Mouse (Mus musculus): ENCODE results near the gene Frrs1.
"Not testable (repeated sequence)": the region's sequence is repeated elsewhere in the genome, so short reads cannot be mapped to it uniquely, and the experiment has no call there.

Frrs1 gene

DNA sequence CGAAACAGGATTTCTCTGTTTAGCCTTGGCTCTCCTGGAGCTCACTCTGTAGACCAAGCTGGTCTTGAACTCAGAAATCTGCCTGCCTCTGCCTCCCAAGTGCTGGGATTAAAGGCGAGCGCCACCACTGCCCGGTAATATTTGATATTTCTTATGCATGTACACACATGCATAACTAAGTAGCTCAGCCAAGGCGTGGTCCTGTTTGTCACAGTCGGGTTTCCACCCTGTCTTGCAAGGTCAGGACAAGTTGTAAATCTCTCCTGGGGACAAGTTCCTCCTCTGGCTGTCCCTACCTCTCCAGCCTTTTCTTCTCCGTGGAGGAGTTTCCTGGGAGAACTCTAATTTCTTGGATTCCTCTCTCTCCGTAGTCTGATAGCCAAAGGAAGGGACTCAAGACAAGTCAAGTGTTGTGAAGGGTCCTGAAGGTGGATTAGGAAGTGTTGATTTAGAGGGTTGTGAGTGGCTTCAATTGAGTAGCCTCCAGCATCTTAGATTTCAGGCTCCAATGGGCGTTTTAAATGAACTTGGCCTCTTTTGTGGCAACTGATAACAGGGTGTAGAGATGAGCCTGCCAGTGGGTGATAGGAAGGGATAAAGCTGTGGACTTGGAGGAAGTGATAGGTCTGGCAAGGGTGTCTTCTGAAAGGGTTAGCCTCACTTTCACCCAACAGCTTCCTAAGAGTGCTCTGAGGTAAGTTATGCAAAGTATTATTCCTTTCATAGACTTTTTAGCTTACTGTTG is at the start of gene Frrs1:
Frrs1 (plus strand) TSS at position 524 of the 745 bp plus-strand sequence.
- in situ Hi-C loops (cut with MboI, MseI), result no loop called here

DNA sequence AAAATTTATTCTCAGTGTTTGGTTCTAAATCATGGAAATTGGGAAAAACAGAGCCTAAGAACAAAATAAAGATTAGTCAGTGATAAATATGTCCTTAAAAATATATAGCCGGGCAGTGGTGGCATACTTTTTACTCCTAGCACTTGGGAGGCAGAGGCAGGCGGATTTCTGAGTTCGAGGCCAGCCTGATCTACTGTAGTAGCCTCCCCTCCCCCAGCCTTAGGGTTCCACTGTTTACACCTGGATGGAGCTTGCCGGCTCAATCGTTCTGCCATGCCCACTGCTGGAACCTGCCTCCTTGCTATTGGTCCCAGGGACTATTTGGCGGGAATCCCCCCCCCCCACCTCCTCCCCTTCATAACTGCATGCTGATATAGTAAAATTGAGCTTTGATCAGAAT is 48.9 kb upstream of the Frrs1 start:
- in situ Hi-C loops (cut with MboI, MseI), result not testable (repeated sequence)

DNA sequence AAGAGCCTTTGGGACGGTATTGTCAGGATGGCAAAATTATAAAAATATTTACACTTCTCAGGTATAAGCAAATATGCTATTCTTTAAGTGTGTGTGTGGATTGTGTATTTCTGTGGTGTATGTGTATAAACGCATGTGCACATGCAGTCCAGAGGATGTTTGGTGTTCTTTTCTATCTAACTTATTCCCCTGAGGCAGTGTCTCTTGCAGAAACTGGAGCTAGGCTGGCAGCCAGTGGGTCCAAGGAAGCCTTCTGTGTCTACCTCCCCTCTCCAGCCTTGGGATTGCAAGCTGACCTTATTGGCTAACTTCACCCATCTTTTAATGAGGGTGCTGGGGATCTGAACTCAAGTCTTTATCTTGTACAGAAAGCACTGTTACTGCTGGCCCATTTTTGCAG is 46.3 kb upstream of the Frrs1 start:
- in situ Hi-C loops (cut with MboI, MseI), result no loop called here

DNA sequence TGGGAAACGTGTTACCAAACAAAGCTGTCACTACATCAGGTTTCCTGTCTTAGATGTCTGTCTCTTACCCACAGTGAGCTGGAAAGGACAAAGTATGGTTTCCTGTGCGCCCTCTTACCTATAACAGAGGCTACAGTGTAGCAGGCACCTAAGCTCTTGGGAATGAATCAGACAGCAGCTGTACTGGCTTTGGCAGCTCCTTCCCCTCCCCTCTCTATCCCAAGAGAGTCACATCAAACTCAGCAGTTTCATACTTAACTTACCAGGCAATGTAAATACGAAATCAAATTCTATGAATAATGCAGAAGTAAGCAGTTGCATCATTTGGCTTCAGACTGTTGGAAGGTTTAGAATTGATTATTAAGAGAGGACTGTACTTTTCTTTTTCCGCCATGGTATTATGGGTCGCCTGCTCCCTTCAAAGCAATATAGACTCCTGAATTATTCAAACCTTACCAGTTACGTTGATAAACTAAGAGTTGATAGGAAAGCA is 43.9 kb upstream of the Frrs1 start:
- in situ Hi-C loops (cut with MboI, MseI), result no loop called here

DNA sequence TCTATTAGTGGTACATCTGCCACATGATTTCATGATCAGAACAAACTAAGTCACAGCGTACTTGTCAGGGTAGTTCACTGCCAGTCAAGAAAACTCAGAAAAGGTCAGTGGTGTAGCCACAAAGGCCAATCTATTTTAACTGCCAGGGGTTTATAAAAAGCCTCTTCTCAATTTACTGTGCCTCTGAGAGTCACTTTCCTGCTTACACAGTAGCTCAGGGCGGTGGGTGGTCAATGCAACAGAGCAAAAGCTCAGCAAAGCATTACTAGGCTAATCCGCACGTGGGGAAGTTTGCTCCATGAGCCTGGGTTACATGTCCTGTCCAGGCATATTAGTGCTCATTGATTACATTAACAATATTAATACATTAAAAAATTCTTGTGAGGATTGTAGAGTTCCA is 43.3 kb upstream of the Frrs1 start:
- in situ Hi-C loops (cut with MboI, MseI), result no loop called here

DNA sequence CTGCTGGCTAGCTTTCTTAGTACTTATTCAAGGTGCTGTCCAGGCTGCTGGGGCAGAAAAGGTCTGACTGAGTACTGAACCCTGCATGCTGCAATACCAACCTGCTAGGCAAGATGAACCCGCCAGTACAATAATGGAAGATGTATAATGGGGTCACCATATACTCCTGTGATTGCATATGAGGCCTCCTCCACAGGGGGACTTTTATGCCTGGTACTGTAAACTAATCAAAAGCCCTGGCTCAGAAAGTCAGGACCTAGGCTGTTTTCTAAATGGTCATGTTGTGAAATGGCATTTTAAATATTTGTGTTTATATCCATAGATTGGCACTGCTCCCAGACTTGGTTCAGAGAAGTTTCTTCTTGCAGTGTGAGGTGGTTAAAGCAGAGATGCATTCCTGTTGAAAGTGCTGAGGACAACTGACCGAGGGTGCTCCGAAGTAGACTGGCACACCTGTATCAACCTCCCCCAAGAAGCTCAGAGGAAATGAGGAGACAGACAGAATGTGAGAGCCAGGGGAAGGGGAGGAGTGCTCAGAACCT is 42.5 kb upstream of the Frrs1 start:
- in situ Hi-C loops (cut with MboI, MseI), result no loop called here

DNA sequence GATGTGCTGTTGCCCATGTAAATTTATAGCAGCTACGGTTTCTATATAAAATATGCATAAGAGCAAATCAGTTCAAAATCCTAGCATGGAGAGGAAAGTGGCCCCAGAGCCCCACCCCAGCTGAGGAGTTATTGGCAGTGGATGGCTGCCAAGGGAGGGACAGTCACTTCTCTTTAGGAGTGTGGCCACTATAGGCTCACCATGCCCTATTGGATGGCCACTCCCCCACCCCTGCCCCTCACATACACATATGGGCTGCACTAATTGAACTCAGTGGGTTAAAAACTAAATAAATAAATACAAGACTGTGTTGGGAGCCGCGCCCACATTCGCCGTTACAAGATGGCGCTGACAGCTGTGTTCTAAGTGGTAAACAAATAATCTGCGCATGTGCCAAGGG is 42.0 kb upstream of the Frrs1 start:
- in situ Hi-C loops (cut with MboI, MseI), result no loop called here

DNA sequence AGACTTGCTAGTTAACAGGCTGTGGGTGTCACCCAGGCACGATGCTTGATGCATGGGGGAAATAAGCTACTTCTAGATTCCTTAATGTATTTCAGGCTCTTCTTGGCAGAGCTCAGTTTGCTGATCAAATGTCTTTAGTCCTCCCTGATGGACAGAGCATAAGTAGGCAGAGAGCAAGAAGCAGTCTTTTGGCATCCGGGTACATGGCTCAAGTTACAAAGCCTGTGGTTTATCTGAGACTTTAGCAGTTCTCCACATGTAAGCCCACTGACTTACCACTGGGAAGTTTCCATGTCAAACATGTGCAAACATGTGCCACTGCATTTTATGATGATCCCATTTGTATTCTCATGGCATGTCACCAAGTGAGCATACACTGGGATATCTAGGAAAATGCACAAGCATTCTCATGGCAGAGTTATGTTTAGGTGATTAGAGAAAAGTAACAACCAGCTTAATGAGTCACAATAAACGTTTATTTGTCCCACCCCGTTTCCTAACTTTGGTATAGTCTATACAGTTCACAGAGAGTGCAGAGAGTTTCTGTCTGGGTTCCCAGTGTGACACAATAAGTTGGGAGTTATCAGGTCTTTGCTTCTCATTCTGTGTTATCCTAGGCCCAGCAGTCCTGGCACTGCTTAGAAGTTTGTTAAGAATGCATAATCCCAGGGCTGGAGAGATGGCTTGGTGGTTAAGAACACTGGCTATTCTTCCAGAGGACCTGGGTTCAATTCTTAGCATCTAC is 32.6 kb upstream of the Frrs1 start:
- in situ Hi-C loops (cut with MboI, MseI), result no loop called here

DNA sequence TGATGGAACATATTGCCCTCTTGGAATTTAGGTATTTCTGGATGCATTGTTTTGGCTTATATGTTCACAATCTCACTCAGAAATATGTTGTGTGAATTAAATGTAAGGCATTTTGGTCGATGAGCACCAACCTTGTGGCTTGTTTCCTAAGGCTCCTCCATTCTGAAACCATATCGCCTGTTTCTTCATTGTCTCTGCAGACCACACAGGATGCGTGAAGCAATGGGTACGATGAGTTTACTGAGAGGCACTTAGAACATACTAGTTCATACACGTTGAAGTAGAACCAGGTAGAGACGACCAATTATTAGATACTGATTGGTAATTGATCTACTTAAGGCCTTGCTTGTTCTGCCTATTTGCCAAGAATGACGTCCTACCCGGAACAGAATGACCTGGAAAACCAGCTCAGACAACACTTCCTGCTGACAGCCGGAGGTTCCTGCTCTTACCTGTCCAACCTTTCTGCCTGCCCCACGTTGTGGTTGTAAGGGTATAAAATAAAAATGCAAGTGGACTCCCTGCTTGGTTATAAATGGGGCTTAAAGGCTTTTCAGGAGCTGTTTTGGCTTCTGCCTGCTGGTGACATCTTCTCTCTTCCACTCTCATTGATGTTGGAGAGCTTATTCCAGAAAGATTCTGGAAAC is 29.9 kb upstream of the Frrs1 start:
- in situ Hi-C loops (cut with MboI, MseI), result no loop called here

DNA sequence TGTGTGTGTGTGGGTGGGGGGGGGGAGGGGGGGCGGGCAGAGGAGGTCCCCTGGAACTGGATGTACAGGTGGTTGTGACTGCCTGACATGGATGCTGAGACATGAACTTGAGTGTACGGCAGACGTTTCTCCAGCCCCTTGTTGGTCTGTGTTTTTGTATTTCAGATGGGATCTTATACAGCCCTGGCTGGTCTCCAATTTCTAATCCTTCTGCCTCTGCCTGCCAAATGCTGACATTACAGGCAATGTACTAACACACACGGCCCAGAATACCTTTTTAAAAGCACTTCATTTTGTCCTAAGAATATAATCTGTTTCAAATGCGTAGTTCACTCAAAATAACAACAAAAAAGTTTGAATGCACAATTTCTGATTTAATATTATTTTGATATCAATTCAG is 27.9 kb upstream of the Frrs1 start:
- in situ Hi-C loops (cut with MboI, MseI), result no loop called here

DNA sequence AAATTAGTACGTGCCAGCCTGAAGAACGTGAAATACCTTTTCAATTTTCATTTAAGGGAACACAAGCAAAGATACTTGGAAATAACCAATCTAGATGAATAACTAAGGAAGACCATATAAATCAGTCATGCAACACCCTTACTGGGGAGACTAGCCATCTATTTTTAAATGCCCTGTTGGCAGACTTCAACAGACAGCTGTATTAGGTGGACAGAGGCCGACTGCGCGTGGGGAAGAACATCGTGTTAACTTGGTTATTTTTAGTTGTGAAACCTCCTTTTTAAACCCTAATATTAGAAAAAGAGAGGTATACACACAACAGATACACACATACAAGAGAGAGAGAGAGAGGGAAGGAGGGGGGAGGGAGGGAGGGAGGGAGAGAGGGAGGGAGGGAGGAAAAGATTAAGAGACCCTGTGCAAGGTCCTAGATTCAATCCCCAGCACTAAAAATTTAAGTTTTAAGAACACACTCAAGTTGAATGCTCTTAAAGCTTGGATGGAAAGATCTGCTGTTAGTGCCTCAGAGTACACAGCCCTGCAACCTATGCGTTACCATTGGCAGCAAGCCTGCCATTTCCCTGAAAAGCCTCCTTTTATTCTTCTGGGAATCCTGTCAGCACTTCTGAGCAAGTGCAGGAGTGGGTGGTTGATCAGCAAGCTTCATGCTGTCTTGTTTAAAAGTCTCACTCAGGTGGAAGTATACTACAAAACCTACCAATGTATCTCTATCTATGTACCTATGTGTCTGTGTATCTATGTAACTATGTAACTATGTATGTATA is 26.5 kb upstream of the Frrs1 start:
- in situ Hi-C loops (cut with MboI, MseI), result no loop called here

DNA sequence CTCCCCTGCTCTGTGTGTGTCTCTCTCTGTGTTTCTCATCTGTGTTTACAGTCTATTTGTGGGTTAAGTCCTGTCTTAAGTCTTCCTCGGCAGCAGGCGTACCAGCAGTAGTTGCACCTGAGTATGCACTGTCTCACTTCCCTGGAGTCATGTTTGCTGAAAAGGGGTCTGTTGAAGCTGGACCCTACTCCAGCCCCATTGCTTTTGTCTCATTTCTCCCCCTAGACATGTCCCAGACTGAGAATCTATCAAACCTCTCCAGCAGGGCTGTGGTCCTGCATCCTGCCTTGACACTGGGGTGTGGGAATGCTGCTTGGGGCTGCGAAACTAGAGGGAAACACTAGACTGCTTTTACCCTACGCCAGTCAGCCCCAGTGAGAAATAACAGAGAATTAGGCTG is 25.8 kb upstream of the Frrs1 start:
- in situ Hi-C loops (cut with MboI, MseI), result no loop called here

DNA sequence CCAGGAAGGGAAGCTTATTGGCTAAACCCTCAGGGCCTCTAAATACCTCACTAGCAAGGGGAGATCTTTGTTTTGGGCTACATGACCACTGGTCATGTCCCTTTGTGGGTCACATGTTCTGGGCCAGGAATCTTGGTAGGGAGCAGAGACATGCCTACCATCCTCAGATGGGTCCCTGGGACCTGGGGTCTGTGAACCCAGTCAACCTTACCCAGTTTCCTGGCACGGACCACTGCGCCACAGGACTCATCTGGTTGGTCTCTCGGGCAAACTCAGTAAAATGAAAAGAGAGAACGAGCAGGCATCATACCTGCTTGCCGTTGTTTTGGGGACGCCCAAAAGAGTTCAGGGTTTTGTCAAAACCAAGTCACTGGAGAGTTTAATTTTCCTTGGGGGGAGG is 25.0 kb upstream of the Frrs1 start:
- in situ Hi-C loops (cut with MboI, MseI), result no loop called here

DNA sequence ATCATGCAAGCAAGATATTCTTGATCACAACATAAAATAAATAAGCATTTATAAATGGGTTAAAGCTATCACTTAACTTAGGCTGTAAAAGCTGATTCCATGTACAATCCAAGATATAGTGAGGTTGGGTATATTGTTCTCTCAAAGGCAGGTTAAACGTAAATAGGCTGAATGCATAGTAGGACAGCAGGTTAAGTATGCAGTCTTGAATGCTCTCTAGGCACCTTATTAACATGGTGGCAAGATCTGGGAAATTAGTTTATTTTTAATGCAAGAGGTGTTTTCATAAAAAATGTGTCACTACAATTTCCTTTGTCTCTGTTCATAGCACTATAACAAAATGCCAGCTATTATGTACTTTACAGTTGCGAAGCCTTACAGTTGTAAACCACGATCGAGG is 23.9 kb upstream of the Frrs1 start:
- in situ Hi-C loops (cut with MboI, MseI), result no loop called here

DNA sequence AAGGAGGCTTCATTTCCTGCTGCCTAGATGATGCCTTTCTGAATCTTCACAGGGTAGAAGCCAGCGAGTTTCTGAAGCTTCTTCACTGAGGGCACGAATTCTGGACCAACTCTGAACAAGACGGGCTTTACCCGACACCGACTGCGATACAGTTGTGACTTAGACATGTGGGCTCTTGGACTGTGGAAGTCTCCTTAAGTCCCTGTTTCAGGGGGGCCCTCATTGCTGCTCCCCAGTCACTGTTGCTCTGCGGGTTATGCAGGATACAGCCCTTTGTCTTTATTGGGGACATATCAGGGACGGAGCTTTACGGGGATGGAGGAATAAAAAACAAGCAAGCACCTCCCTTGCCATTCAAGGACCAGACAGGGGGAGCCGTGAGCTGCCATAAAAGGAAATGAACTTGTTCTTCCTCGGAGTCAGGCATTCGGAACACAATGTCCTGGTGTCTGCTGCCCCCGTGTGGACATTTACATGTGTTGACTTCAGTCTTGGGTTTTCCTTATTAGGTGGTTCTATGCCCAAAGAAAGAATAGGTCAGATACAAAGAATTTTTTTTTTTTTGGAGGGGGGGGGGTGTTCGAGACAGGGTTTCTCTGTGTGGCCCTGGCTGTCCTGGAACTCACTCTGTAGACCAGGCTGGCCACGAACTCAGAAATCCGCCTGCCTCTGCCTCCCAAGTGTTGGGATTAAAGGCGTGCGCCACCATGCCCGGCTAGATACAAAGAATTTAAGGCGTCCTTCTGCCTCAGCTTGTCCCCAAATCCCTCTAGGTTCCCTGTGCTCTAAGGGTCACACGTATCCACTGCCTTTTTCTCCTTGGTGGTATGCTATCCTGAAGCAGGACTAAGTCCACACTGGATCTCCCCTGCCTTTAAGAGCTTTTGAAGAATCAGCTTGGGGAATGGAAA is 23.2 kb upstream of the Frrs1 start:
- in situ Hi-C loops (cut with MboI, MseI), result no loop called here

DNA sequence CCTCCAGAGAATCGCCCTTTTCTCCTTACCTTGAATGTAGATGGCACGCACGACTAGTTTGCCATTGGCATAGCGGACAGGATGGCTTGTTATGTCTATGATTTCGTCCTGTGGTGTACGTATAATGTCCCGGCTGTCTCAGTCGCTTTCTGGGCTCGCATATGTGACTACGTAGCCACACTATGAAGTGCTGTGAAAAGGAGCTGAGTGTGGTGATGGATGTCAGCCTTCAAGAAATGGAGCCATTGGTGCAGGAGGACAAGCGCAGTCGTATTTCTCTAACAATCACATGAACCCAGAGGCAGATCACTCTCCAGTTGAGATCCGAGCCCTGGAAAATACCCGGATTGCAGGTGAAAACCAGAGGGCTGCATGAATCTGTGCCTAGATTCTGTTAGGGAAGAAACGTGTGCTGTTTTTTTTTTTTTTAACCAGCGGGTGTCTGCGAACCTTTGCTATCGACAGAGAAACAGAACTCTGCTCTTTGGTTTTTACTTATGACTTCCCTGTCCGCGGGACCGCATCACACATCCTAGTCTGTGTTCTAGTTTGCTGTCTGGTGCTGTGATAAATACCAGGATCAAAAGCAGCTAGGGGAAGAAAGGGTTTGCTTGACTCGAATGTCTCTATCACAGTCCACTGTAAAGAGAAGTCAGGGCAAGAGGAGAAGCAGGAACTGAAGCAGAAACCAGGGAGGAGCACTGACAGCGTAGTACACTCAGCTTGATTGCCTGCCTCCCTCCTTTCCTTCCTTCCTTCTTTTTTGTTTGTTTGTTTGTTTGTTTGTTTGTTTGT is 22.4 kb upstream of the Frrs1 start:
- in situ Hi-C loops (cut with MboI, MseI), result no loop called here

DNA sequence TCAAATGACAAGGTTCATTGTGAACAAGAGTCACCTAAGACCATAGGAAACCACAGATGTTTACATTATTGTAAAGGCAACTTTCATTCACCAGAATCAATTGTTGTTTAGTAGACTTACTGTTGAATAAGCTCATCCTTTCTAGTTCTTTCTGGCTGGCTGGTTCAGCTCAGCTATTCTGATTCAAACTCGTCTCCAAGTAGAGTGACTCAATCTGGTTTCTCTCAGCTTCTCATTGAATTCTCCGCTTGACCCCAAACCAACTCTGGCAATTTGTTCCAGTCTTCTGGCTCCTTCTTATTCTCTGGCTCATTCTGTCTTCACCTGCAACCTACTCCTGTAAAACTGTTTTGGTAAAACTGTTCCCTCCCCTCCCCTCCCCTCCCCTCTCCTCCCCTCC is 18.0 kb upstream of the Frrs1 start:
- in situ Hi-C loops (cut with MboI, MseI), result no loop called here

DNA sequence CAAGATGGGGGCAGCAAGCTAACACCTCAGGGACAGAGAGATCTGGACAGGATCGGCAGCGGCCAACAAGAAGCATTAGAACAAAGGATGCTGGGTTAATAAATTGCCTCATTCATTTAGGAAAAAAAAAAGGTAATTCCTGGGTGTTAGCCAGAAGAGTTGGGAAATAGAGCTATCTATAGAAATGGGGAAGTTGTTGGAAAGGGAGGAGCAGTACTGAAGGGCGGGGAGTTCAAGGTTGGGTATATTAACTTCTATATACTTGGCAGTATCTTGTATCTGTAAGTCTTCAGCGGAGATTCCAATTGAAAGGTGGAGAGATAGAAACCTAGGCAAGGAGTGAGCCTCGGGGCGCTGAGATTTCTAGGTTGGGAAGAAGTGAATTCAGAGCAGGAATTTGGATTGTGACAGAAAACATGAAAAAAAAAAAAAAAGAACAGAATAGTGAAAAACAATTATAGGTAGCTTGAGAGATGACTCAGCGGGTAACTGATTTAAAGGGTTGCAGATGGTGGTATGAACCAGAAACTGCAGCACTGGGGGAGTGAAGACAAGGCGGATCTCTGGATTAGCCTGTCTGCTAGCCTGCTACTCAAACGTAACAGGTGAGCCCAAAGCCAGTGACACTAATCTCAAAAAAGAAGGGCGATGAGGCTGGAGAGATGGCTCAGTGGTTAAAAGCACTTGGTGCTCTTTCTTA is 14.2 kb upstream of the Frrs1 start:
- in situ Hi-C loops (cut with MboI, MseI), result no loop called here

DNA sequence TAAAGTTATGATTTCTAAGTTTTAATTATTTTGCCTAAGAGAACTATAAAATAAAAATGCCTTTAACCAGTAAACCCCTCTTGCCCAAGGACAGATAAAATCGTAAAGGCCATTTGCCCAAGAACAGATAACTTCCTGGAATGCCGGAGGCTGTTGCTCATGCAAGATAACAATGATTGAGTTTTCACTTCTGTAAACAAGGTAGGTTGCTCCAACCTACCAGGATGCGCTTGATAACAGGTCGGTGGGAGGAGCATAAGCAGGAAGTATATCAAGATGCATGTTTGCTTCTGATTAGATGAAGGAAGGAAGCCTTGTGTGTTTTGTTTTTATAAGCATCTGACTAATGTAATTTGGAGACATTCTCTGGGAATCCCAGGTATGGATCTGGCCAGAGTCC is 13.2 kb upstream of the Frrs1 start:
- in situ Hi-C loops (cut with MboI, MseI), result no loop called here
